Mouse (Mus musculus) MEL (cell line): Measurements from ENCODE around the gene Polrmt. TPM values are rescaled to one million over a fixed set of nuclear protein-coding genes. Genes with fewer than 3 reads are reported as not detected.

Experiments used
- DNase-seq: peaks from one replicate; pipeline ENCODE4 v3.0.0; 2011; ENCODE audit warnings: low read depth, low spot score
- H3K27ac ChIP-seq: 2 replicates; pipeline ENCODE4 v1.5.1; 2012; ENCODE audit warnings: low read depth, mild to moderate bottlenecking, control low read depth, low read length, moderate library complexity; ENCODE audit not compliant: control insufficient read depth
- H3K27me3 ChIP-seq, 2 experiments: fragments of 150-350 bp in 1 of 2; sonication (generic) in 1 of 2; 2 replicates each; pipeline ENCODE4 v1.6.1; 2012; ENCODE audit warnings: low read length in 2 of 2, mild to moderate bottlenecking in 2 of 2, improper control_type of control experiment in 1 of 2, moderate library complexity in 1 of 2; ENCODE audit not compliant: insufficient read depth in 2 of 2, control insufficient read depth in 1 of 2
- H3K36me3 ChIP-seq, 2 experiments: 2 replicates each; pipeline ENCODE4 v1.6.1; 2012 to 2014; ENCODE audit warnings: low read length in 2 of 2, improper control_type of control experiment in 1 of 2, inconsistent platforms in 1 of 2, mild to moderate bottlenecking in 1 of 2; ENCODE audit not compliant: insufficient read depth in 2 of 2, control insufficient read depth in 1 of 2
- H3K4me1 ChIP-seq, 2 experiments: fragments of 150-350 bp in 1 of 2; sonication (generic) in 1 of 2; 2 replicates each; pipeline ENCODE4 v1.6.1; 2012; ENCODE audit warnings: low read length in 2 of 2, improper control_type of control experiment in 1 of 2, mild to moderate bottlenecking in 1 of 2; ENCODE audit not compliant: insufficient read depth in 2 of 2, control insufficient read depth in 1 of 2
- H3K4me3 ChIP-seq, 2 experiments: fragments of 150-350 bp in 1 of 2; sonication (generic) in 1 of 2; 2 replicates each; pipeline ENCODE4 v1.5.1; 2012; ENCODE audit warnings: low read depth in 2 of 2, low read length in 2 of 2, mild to moderate bottlenecking in 2 of 2, moderate library complexity in 2 of 2, control low read depth in 1 of 2, improper control_type of control experiment in 1 of 2; ENCODE audit not compliant: control insufficient read depth in 1 of 2, insufficient read depth in 1 of 2
- H3K79me2 ChIP-seq: 2 replicates; pipeline ENCODE4 v1.6.1; 2012; ENCODE audit warnings: mild to moderate bottlenecking, low read length, moderate library complexity; ENCODE audit not compliant: control insufficient read depth, poor library complexity, insufficient read depth
- H3K9ac ChIP-seq: 2 replicates; pipeline ENCODE4 v1.6.1; 2012; ENCODE audit warnings: low read depth, mild to moderate bottlenecking, control low read depth, low read length, moderate library complexity; ENCODE audit not compliant: control insufficient read depth, poor library complexity, severe bottlenecking
- H3K9me3 ChIP-seq: fragments of 150-350 bp; sonication (generic); replicated peaks from 2 replicates; pipeline ENCODE4 v1.6.1; 2012; ENCODE audit warnings: mild to moderate bottlenecking, low read length, improper control_type of control experiment, moderate library complexity; ENCODE audit not compliant: insufficient read depth
- CHD1 ChIP-seq: IDR thresholded peaks from 2 replicates; pipeline ENCODE4 v1.6.1; 2012; ENCODE audit warnings: low read depth, mild to moderate bottlenecking, inconsistent platforms, low read length, improper control_type of control experiment
- CHD2 ChIP-seq: IDR thresholded peaks from 2 replicates; pipeline ENCODE4 v1.6.1; 2011; ENCODE audit warnings: low read length, improper control_type of control experiment
- E2F4 ChIP-seq: IDR thresholded peaks from 2 replicates; pipeline ENCODE4 v1.6.1; 2011; ENCODE audit warnings: low read depth, low read length, improper control_type of control experiment, borderline replicate concordance
- ETS1 ChIP-seq: IDR thresholded peaks from 2 replicates; pipeline ENCODE4 v1.6.1; 2012; ENCODE audit warnings: low read depth, mild to moderate bottlenecking, inconsistent platforms, low read length, improper control_type of control experiment, moderate library complexity
- GATA1 ChIP-seq: IDR thresholded peaks from 2 replicates; pipeline ENCODE4 v1.6.1; 2011; ENCODE audit warnings: low read depth, low read length, improper control_type of control experiment
- MAX ChIP-seq: IDR thresholded peaks from 2 replicates; pipeline ENCODE4 v1.6.1; 2011; ENCODE audit warnings: low read length, improper control_type of control experiment
- MEF2A ChIP-seq: IDR thresholded peaks from 2 replicates; pipeline ENCODE4 v1.6.1; 2014; ENCODE audit warnings: low read depth, mild to moderate bottlenecking, inconsistent platforms, low read length, improper control_type of control experiment; ENCODE audit not compliant: poor library complexity, insufficient replicate concordance, severe bottlenecking; ENCODE audit errors: extremely low read depth
- MYC ChIP-seq: IDR thresholded peaks from 2 replicates; pipeline ENCODE4 v1.6.1; 2011; ENCODE audit warnings: low read depth, mild to moderate bottlenecking, low read length, improper control_type of control experiment, moderate library complexity
- NELFE ChIP-seq: IDR thresholded peaks from 2 replicates; pipeline ENCODE4 v1.6.1; 2011; ENCODE audit warnings: low read depth, low read length, improper control_type of control experiment
- NRF1 ChIP-seq: IDR thresholded peaks from 2 replicates; pipeline ENCODE4 v1.6.1; 2014; ENCODE audit warnings: low read depth, mild to moderate bottlenecking, inconsistent platforms, low read length, improper control_type of control experiment, moderate library complexity; ENCODE audit not compliant: poor library complexity, insufficient read depth, severe bottlenecking
- POLR2A ChIP-seq, 2 experiments: IDR thresholded peaks; 2 replicates each; pipeline ENCODE4 v1.6.1; 2011 to 2012; ENCODE audit warnings: low read length in 2 of 2, mild to moderate bottlenecking in 2 of 2, control low read depth in 1 of 2, improper control_type of control experiment in 1 of 2, low read depth in 1 of 2, moderate library complexity in 1 of 2; ENCODE audit not compliant: control insufficient read depth in 1 of 2, insufficient read depth in 1 of 2, poor library complexity in 1 of 2
- POLR2AphosphoS2 ChIP-seq: IDR thresholded peaks from 2 replicates; pipeline ENCODE4 v1.6.1; 2011; ENCODE audit warnings: low read length, improper control_type of control experiment
- POLR2AphosphoS5 ChIP-seq: IDR thresholded peaks from 2 replicates; pipeline ENCODE4 v1.6.1; 2012; ENCODE audit warnings: low read depth, borderline replicate concordance, mild to moderate bottlenecking, inconsistent platforms, low read length, moderate library complexity, mixed read lengths
- RAD21 ChIP-seq: IDR thresholded peaks from 2 replicates; pipeline ENCODE4 v1.6.1; 2011; ENCODE audit warnings: mild to moderate bottlenecking, low read depth, low read length, improper control_type of control experiment
- RCOR1 ChIP-seq: IDR thresholded peaks from 2 replicates; pipeline ENCODE4 v1.6.1; 2012; ENCODE audit warnings: low read depth, mild to moderate bottlenecking, inconsistent platforms, low read length, improper control_type of control experiment
- SMC3 ChIP-seq: IDR thresholded peaks from 2 replicates; pipeline ENCODE4 v1.6.1; 2011; ENCODE audit warnings: low read depth, low read length, improper control_type of control experiment
- TAL1 ChIP-seq: IDR thresholded peaks from 2 replicates; pipeline ENCODE4 v1.6.1; 2012; ENCODE audit warnings: mild to moderate bottlenecking, inconsistent platforms, low read length, moderate library complexity, mixed read lengths
- TBP ChIP-seq: IDR thresholded peaks from 2 replicates; pipeline ENCODE4 v1.8.0; 2011; ENCODE audit warnings: low read depth, low read length, improper control_type of control experiment
- TCF12 ChIP-seq: IDR thresholded peaks from 2 replicates; pipeline ENCODE4 v1.6.1; 2014; ENCODE audit warnings: low read depth, mild to moderate bottlenecking, inconsistent platforms, low read length, improper control_type of control experiment, moderate library complexity
- UBTF ChIP-seq: IDR thresholded peaks from 2 replicates; pipeline ENCODE4 v1.6.1; 2012; ENCODE audit warnings: low read depth, mild to moderate bottlenecking, inconsistent platforms, low read length, improper control_type of control experiment, moderate library complexity, borderline replicate concordance; ENCODE audit not compliant: insufficient read depth
- USF1 ChIP-seq: IDR thresholded peaks from 2 replicates; pipeline ENCODE4 v1.6.1; 2014; ENCODE audit warnings: low read depth, mild to moderate bottlenecking, inconsistent platforms, low read length, improper control_type of control experiment, moderate library complexity
- USF2 ChIP-seq, 2 experiments: IDR thresholded peaks; 2 replicates each; pipeline ENCODE4 v1.6.1; 2011 to 2012; ENCODE audit warnings: improper control_type of control experiment in 2 of 2, low read length in 2 of 2, borderline replicate concordance in 1 of 2, inconsistent platforms in 1 of 2, low read depth in 1 of 2, mild to moderate bottlenecking in 1 of 2; ENCODE audit not compliant: insufficient read depth in 1 of 2
- ZKSCAN1 ChIP-seq: IDR thresholded peaks from 2 replicates; pipeline ENCODE4 v1.6.1; 2012; ENCODE audit warnings: low read depth, mild to moderate bottlenecking, inconsistent platforms, low read length, improper control_type of control experiment, moderate library complexity
- ZMIZ1 ChIP-seq: IDR thresholded peaks from 2 replicates; pipeline ENCODE4 v1.6.1; 2012; ENCODE audit warnings: low read depth, mild to moderate bottlenecking, inconsistent platforms, low read length, improper control_type of control experiment, moderate library complexity
- polyA plus RNA-seq, 2 experiments: library from polyadenylated mRNA; stranded (reverse) in 1 of 2; unstranded in 1 of 2; fragments of >175 nt in 1 of 2; fragments of >200 nt in 1 of 2; gene quantifications; 2 replicates each; pipeline versions ENCODE4 v1.2.1 to v1.2.4; 2012; ENCODE audit warnings: low replicate concordance in 2 of 2, low read depth in 1 of 2; ENCODE audit not compliant: insufficient read length in 2 of 2, insufficient read depth in 1 of 2, missing spikeins in 1 of 2
- total RNA-seq: library from RNA; depleted of rRNA; stranded (reverse); fragments of 300-350 nt; gene quantifications from 2 replicates; pipeline ENCODE4 v1.2.3, GENCODE M21; 2012

Gene Polrmt
- total and polyA plus RNA-seq, 3 experiments, result 35.7 to 66.9 TPM; not detected in 1

GRCm38 (mm10) chr10:79732500-79732899 lies 13.9 kb downstream of the Polrmt start (continued):
- TF ChIP-seq E2F4 (no peak), MAX (no peak), TAL1 (no peak)

GRCm38 (mm10) chr10:79729357-79729965 lies 16.9 kb downstream of the Polrmt start:
- TF ChIP-seq SMC3, result no peak
- no peak for TF ChIP-seq POLR2A (IDR thresholded peaks at IDR 0.05; ENCODE audit: control insufficient read depth in 1 of 2, insufficient read depth in 1 of 2, low read depth in 1 of 2, low read length in 2 of 2, poor library complexity in 1 of 2)
- TF ChIP-seq POLR2AphosphoS2, result no peak
- no peak for TF ChIP-seq MYC
- TF ChIP-seq ZMIZ1, result no peak
- TF ChIP-seq UBTF, result no peak
- DNase-seq, result no peak

GRCm38 (mm10) chr10:79728323-79729249 lies 17.8 kb downstream of the Polrmt start:
- Histone ChIP-seq H3K4me1 (no peaks in the 10 kb centered on the region), H3K4me3 (no peak overlapping the region), H3K79me2 (no peaks in the 10 kb centered on the region), H3K36me3 (no peaks in the 10 kb centered on the region), H3K9ac (no peak overlapping the region), H3K9me3 (no peaks in the 10 kb centered on the region), H3K27me3 (no peaks in the 10 kb centered on the region), H3K27ac (no peak overlapping the region)
- no peak for DNase-seq
- TF ChIP-seq NELFE (no peak), MEF2A (no peak), POLR2AphosphoS2 (no peak), POLR2A (IDR thresholded peaks at IDR 0.05; ENCODE audit: control insufficient read depth in 1 of 2, insufficient read depth in 1 of 2, low read depth in 1 of 2, low read length in 2 of 2, poor library complexity in 1 of 2) (no peak), ETS1 (no peak), RCOR1 (no peak), RAD21 (no peak), SMC3 (no peak), CHD2 (no peak), USF2 (IDR thresholded peaks at IDR 0.05; ENCODE audit: borderline replicate concordance in 1 of 2, insufficient read depth in 1 of 2, low read depth in 1 of 2, low read length in 2 of 2) (no peak), GATA1 (no peak), ZKSCAN1 (no peak), TBP (no peak), USF1 (no peak), POLR2AphosphoS5 (no peak), CHD1 (no peak), NRF1 (no peak), MAX (no peak), TCF12 (no peak), TAL1 (no peak)

More at GRCm38 (mm10) chr10:79729357-79729965, 16.9 kb downstream of the Polrmt start:
- H3K27ac ChIP-seq, result no peak overlapping the region
- no peaks in the 10 kb centered on the region for H3K4me1 ChIP-seq
- no peaks in the 10 kb centered on the region for H3K79me2 ChIP-seq
- H3K27me3 ChIP-seq, result no peaks in the 10 kb centered on the region
- H3K9me3 ChIP-seq, result no peaks in the 10 kb centered on the region
- no peak overlapping the region for H3K4me3 ChIP-seq
- no peak overlapping the region for H3K9ac ChIP-seq
- H3K36me3 ChIP-seq, result no peaks in the 10 kb centered on the region
